Mouse (Mus musculus) kidney, postnatal 36 days (tissue): Measurements from ENCODE around the gene Heatr3.
A peak's percentile ranks its signal among the peaks of the same experiment; 100 is the strongest.

Experiments
- DNase-seq, 2 experiments: peaks; one replicate each; pipeline ENCODE4 v3.0.0; 2021 to 2022; ENCODE audit warnings: mixed read lengths in 2 of 2

Gene Heatr3

DNA sequence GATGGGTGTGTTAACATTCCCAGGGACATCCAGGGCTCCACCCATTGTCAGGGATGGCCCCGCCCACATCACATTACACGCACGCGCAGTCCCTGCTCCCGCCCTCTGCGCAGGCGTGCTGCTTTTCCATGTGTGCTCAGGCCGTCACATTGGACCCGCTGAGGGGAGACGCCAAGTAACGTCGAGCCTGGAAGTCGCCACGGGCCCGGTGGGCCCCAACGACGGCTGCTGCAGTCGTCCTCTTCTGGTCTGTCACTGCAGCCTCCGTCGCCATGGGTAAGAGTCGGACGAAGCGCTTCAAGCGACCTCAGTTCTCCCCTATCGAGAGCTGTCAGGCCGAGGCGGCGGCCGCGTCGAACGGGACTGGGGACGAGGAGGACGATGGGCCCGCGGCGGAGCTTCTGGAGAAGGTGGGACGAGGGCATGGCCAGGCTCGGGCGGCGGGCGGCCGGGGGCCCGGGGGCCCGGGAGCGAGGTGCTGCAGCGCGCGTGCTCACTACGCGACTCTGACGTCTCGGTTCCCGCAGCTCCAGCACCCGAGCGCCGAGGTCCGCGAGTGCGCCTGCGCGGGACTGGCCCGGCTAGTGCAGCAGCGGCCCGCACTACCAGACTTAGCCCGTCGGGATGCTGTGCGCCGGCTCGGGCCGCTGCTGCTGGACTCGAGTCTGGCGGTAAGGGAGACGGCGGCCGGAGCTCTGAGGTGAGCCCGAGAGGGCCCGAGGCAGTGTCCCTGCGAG, at the start of gene Heatr3:
Gene Heatr3 (plus strand): TSS at position 108 of the 737 bp plus-strand sequence.
- peak; percentile 94 to 97 for DNase-seq

GRCm38 (mm10) chr8:88088006-88088405, 49.6 kb upstream of the Heatr3 start:
- DNase-seq: no peak

DNA sequence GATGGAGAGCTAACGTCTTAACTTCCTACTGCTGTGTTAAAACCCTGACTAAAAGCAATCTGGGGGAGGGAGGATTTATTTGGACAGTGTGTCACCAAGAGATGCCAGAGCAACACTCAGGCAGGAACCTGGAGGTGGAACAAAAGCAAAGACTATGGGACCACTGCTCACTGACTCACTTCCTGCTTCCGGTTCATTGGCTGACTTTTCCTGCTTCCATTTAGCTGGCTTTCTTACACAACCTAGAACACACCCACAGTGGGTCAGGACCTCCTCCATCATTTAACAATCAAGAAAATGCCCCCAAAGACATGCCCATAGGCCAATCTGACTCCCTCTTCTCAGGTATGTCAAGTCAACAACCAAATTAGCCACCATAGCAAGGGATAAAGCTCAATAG, 46.0 kb upstream of the Heatr3 start:
- no peak for DNase-seq

- no peak for DNase-seq
These were observed 44.3 kb upstream of the Heatr3 start for GRCm38 (mm10) chr8:88093367-88093766.

GRCm38 (mm10) chr8:88098856-88099255, 38.8 kb upstream of the Heatr3 start:
- no peak for DNase-seq

DNA sequence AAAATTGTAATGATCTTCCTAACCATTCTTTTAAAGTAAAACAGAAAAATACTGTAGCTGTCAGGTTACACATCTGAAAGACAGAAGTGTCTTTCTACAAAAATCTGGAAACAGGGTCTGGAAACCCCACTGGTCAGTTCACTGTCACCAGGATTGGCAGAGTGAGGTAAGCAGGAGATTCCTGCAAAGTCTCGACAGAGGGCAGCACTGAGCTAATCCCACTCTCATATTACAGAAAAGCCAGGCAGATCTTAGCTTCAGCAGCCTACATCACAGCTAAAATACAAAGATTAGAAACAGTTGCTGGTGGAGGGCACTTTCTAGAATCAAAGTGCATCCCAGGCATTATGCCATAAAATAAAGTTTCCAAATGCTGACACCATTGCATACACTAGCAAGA, 38.1 kb upstream of the Heatr3 start:
- peak; percentile 41 to 66 for DNase-seq

DNA sequence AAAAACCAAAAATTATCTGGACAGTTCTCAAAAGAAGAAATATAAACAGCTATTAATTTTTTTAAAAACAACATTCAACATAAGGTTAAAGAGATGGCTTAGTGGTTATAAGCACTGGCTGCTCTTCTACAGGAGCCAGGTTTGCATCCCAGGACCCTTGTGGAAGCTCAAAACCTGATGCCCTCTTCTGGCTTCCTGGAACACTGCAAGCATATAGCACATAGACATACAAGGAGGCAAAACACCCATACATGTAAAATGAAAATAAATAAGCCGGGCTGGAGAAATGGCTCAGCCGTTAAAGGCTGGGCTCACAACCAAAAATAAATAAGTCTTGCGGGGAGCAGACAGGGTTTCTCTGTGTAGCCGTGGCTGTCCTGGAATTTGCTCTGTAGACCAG, 28.4 kb upstream of the Heatr3 start:
- DNase-seq: no peak

DNA sequence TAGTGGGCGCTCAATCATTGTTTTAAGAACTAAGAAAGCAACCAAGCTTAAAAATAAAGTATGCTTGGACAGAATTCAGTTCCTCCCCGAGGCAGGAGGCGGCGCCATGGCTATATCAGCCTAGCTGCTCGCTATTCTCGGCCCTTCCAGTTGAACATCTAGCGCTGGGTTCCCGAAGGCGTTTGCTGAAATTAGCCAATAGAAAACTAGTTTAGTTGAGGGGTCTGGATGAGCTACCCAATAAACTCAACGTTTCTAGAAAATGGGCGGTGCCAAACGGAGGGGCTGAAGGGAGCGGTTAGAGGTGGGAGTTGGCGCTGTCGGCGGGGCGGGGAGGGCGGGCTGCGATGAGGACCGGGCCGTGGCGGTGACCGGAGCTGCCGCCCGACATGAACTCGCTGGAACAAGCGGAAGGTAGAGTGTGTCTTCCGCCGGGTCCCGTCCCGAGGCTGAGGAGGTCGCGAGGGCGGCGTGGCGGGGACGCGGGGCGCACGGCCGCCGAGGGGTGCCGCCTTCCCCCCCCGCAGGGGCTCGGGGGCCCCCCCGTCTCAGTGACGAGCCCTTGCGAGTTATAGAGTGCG, 19.1 kb upstream of the Heatr3 start, which contains the start of gene Cnep1r1:
Gene Cnep1r1 (plus strand): TSS at position 314 of the 581 bp plus-strand sequence.
- DNase-seq: peak; percentile 94 to 95

- DNase-seq: peak in 1 of 2 experiments; percentile 32
These were observed 18.6 kb upstream of the Heatr3 start for GRCm38 (mm10) chr8:88119076-88119475.

DNA sequence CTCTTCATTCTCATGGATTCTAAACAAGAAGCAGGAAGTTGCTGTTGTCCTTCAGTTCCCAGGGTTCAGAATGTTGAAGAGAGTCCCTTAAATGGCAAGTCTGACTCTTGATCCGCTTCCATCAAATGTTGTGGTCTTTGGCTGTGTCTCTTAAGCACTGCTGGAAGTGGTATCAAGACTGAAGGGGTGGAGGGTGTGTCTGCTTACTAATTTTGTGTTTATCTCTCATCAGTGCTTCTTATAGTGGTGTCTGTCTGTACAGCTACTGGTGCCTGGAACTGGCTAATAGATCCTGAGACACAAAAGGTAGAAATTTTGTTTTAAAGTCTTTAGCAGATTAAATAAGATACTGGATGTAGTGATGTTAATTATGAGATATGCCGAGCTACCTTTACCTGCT, 12.8 kb upstream of the Heatr3 start:
- no peak for DNase-seq

DNA sequence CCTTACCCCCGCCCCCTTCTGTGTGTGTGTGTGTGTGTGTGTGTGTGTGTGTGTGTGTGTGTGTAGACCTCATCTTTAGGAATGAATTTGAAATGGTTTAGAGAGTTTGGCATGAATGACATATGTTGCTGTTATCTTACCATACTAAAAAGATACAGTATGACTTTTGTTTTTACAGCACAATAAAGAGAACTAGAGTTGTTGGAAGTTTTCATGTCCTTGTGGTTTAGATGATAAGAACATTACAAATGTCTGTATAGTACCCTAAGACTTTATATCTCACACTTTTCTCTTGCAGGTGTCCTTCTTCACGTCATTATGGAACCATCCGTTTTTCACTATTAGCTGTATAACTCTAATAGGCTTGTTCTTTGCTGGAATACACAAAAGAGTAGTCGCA, 8.3 kb upstream of the Heatr3 start:
- DNase-seq: no peak

- DNase-seq: peak; percentile 60 to 76
These were observed 6.8 kb upstream of the Heatr3 start for GRCm38 (mm10) chr8:88130754-88131317.

DNA sequence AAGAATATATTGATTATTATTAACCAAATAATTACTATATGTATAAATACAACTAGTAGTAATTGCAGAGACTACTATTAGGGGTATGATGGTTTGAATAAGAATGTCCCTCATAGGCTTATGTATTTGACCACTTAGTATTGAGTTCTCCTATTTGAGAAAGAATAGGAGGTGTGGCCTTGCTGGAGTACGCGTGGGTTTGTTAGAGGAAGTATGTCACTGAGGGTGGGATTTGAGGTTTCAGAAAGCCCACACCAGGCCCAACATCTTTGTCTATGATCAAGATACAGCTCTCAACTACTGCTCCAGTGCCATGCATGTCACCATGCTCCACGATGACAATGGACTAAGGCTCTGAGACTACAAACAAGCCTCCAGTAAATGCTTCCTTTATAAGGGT, 1.6 kb downstream of the Heatr3 start:
- no peak for DNase-seq

DNA sequence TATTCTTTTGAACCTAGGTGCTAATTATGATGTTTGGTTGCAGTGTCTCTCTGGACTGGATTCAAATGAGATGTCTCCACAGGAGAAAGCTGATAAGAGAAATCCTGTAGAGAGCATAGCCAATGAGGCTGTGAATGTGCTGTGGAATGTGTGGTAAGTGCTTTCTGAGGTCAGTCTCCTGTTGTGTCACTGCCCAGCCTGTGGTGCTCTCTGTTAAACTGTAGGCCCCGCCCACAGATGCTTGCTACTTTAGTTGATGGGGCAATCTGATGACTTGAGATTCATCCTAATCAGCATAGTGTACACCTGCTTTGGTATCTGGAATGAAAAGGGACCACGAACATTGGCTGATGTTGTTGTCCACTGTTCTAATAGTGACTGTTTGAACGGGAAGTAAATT, 4.0 kb downstream of the Heatr3 start:
- DNase-seq: no peak

GRCm38 (mm10) chr8:88144041-88144440, 6.4 kb downstream of the Heatr3 start:
- no peak for DNase-seq

- DNase-seq: no peak
These were observed 13.3 kb downstream of the Heatr3 start for GRCm38 (mm10) chr8:88150910-88151371.

DNA sequence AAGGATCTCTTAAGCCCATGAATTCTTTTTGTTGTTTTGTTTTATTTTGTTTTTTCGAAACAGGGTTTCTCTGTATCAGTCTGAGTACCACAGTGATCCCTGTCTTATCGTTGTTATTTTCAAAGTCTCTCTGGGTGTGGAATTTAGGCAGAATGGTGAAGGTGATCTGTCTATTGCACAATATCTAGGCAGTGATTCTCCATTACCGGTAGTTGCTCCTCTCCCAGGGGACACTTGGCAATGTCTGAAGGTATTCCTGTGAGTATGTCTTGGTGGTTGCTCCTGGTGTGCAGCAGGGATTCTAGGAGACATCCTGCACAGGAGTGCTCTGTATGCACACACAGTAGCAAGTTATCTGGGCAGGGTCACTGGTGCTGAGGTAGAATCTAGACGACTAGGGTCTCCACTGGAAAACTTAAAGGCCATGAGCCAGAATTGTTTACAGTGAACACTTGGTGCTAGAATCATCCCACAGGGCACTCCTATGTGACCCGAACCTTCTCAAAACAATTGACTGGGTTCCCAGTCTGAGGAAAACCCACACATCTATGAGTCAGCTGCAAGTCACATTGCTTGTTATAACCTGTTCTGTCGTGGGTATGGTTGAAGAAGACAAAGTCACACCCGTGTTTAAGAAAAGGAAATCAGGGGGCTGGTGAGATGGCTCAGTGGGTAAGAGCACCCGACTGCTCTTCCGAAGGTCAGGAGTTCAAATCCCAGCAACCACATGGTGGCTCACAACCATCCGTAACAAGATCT, 22.8 kb downstream of the Heatr3 start:
- no peak for DNase-seq

DNA sequence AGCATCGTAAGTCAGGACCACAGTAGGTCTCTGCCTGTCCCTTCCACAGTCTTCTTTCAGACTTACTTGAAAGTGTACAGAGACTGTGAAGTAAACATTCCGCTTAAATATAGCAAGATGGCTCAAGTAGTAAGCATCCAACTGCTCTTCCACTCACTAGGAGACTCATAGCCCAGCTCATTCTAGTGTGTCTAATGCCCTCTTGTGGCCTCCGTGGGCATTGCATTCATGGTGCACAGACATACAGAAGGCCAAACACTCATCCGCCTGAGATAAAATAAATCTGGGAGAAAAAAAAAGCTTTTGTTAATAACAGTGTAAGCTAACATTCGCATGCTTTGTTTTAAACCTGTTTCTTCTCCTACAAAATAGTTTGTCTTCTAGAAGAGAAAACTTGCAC, 23.8 kb downstream of the Heatr3 start:
- DNase-seq: peak; percentile 54 to 88

GRCm38 (mm10) chr8:88175264-88175663, 37.6 kb downstream of the Heatr3 start:
- DNase-seq: no peak

DNA sequence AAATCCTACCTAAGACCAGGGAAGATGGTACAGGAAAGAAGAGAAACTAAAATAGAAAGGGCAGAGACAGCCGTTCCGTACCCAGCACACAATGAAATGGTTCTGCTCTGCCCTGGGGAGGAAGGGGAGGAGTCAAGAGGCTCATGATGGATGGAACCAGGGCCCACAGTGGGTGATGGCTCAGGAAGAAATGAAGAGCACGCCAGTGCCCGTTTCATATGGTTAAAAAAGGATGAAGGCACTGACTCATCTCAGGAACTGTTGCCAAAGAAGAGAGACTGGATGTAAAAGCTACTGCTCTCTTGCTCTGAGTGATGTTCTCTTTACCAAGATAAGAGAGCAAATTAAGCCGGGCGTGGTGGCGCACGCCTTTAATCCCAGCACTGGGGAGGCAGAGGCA, 39.6 kb downstream of the Heatr3 start:
- no peak for DNase-seq

GRCm38 (mm10) chr8:88183121-88183520, 45.5 kb downstream of the Heatr3 start:
- DNase-seq: no peak

DNA sequence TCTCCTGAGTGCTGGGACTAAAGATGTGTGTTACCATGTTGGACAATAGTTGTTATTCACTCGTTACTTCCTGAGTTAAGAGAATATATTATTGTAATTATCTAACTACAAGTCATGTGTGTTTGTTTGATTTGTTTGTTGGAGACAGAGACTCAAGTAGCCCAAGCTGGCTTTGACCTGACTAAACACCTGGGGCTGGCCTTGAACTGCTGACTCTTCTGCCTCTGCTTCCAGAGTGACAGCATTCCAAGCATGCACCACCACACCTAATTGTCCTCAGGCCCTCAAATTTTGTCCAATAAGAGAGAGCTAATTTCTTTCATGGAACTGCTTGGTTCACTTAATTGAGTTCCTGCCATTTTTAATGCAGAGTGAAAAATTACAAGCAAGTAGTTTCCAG, 47.3 kb downstream of the Heatr3 start:
- no peak for DNase-seq

DNA sequence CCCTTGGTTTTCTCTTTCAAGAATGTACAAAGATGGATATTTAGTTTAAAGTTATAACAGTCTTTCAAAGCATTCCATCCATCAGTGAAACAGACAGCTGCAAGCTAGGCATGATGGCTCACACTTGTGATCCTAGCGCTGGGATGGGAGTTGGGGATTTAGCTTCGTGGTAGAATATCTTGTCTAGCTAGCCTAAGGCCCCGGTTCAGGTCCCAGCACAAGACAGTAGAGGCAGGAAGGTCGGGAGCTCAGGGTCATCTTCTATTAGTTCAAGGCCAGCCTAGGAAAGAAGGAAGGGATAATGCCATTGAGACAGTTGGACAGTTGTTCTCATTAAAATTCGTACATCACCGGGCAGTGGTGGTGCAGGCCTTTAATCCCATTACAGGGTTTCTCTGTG, 48.1 kb downstream of the Heatr3 start:
- DNase-seq: no peak
